Mouse (Mus musculus) stomach, postnatal 0 days (tissue): ENCODE results near the gene C130050O18Rik. TPM values are rescaled to one million over a fixed set of nuclear protein-coding genes. Genes with fewer than 3 reads are reported as not detected.
"Not testable (repeated sequence)": the region's sequence is repeated elsewhere in the genome, so short reads cannot be mapped to it uniquely, and the experiment has no call there.

Experiments
- ATAC-seq: fragments of 200-750 bp; cut with Nextera tagmentation; 2 replicates; pipeline ENCODE4 v1.8.0; 2017; ENCODE audit not compliant: low FRiP score, low TSS enrichment
- DNase-seq: peaks from one replicate; pipeline ENCODE4 v3.0.0-alpha.2; 2016; ENCODE audit warnings: low spot score
- H3K27ac ChIP-seq: fragments of 300-500 bp; sonication (generic); replicated peaks from 2 replicates; pipeline ENCODE4 v1.5.1; 2014; ENCODE audit warnings: mild to moderate bottlenecking, control low read depth
- H3K27me3 ChIP-seq: fragments of 300-500 bp; sonication (generic); 2 replicates; pipeline ENCODE4 v1.6.1; 2014; ENCODE audit warnings: low read length; ENCODE audit not compliant: control insufficient read depth, insufficient read depth
- H3K36me3 ChIP-seq: fragments of 300-500 bp; sonication (generic); 2 replicates; pipeline ENCODE4 v1.6.1; 2014; ENCODE audit warnings: low read length, mixed read lengths; ENCODE audit not compliant: control insufficient read depth, insufficient read depth
- H3K4me1 ChIP-seq: fragments of 300-500 bp; sonication (generic); replicated peaks from 2 replicates; pipeline ENCODE4 v1.6.1; 2014; ENCODE audit warnings: antibody characterized with exemption; ENCODE audit not compliant: control insufficient read depth, insufficient read depth
- H3K4me2 ChIP-seq: fragments of 300-500 bp; sonication (generic); replicated peaks from 2 replicates; pipeline ENCODE4 v1.6.1; 2014; ENCODE audit warnings: low read depth, mild to moderate bottlenecking, control low read depth, moderate library complexity
- H3K4me3 ChIP-seq: fragments of 300-500 bp; sonication (generic); 2 replicates; pipeline ENCODE4 v1.5.1; 2014; ENCODE audit warnings: low read depth, low read length, control low read depth
- H3K9ac ChIP-seq: fragments of 300-500 bp; sonication (generic); 2 replicates; pipeline ENCODE4 v1.6.1; 2014; ENCODE audit warnings: mild to moderate bottlenecking, low read length, control low read depth, mixed read lengths
- H3K9me3 ChIP-seq: fragments of 300-500 bp; sonication (generic); 2 replicates; pipeline ENCODE4 v1.6.1; 2016; ENCODE audit warnings: low read length; ENCODE audit not compliant: control insufficient read depth
- CTCF ChIP-seq: IDR thresholded peaks from 2 replicates; pipeline ENCODE4 v1.5.1; 2016; ENCODE audit warnings: antibody characterized with exemption, low read depth, mild to moderate bottlenecking, moderate library complexity
- EP300 ChIP-seq: optimal IDR thresholded peaks from 2 replicates; pipeline ENCODE3; 2016; ENCODE audit warnings: antibody characterized with exemption
- WGBS: fragments of 180-500 bp; shearing (Covaris S2); extraction: QIAGEN DNeasy Blood & Tissue Kit; methylation state at CpG from one replicate; pipeline ENCODE4 v1.1.7; 2014; 5-methylcytosine and 5-hydroxymethylcytosine counted together
- polyA plus RNA-seq: library from polyadenylated mRNA; unstranded; fragments of >200 nt; fragmentation: Nextera tagmentation; extraction: Ambion mirVana; gene quantifications from 2 replicates; pipeline ENCODE4 v1.2.1, GENCODE M21; 2015

C130050O18Rik gene
- polyA plus RNA-seq, 1 experiment from 2014 or later = 0.46 TPM

- no peaks in the 10 kb centered on the region for H3K36me3 ChIP-seq
- H3K9me3 ChIP-seq = no peaks in the 10 kb centered on the region
- 84% methylated on average over 10 of the region's 10 CpGs for WGBS
- no peak for TF ChIP-seq EP300
- H3K4me2 ChIP-seq = no peak overlapping the region
- 0 out of 2 replicates have a peak overlapping the region, but pooled peaks have one; percentile 4 for H3K9ac ChIP-seq
- peak overlapping the region; percentile 82; the same call in 1 of the 2 replicates for H3K27ac ChIP-seq
- peak; percentile 45 for DNase-seq
- no peak overlapping the region for H3K4me3 ChIP-seq
- peaks cover 9% of the 10 kb centered on the region for H3K4me1 ChIP-seq
- ATAC-seq = no peak
- H3K27me3 ChIP-seq = no peaks in the 10 kb centered on the region
These were observed 17.5 kb upstream of the C130050O18Rik start for GRCm38 (mm10) chr5:139387329-139388194.

GRCm38 (mm10) chr5:139388195-139388570 is 16.9 kb upstream of the C130050O18Rik start:
- no peaks in the 10 kb centered on the region for H3K9me3 ChIP-seq
- H3K4me2 ChIP-seq = no peak overlapping the region
- no peak for DNase-seq
- 56% methylated on average over 4 of the region's 4 CpGs for WGBS
- no peaks in the 10 kb centered on the region for H3K27me3 ChIP-seq
- ATAC-seq = no peak
- peaks cover 9% of the 10 kb centered on the region for H3K4me1 ChIP-seq
- H3K9ac ChIP-seq = 0 out of 2 replicates have a peak overlapping the region, but pooled peaks have one; percentile 4
- no peaks in the 10 kb centered on the region for H3K36me3 ChIP-seq
- TF ChIP-seq EP300 = no peak
- H3K27ac ChIP-seq = peak overlapping the region; percentile 82
- no peak overlapping the region for H3K4me3 ChIP-seq

- Histone ChIP-seq H3K4me3 (no peak overlapping the region), H3K4me2 (no peak overlapping the region; the same call in 1 of the 2 replicates), H3K4me1 (peaks cover 9% of the 10 kb centered on the region), H3K27ac (peak overlapping the region; percentile 82), H3K9me3 (no peaks in the 10 kb centered on the region), H3K27me3 (no peaks in the 10 kb centered on the region), H3K9ac (peak overlapping the region; percentile 41; the same call in 1 of the 2 replicates), H3K36me3 (no peaks in the 10 kb centered on the region)
- TF ChIP-seq CTCF (no peak), EP300 (no peak)
- 64% methylated on average over 17 of the region's 17 CpGs for WGBS
- ATAC-seq (no peak), DNase-seq (no peak)
These were observed 16.1 kb upstream of the C130050O18Rik start for GRCm38 (mm10) chr5:139388694-139389675.

- DNase-seq (peak; percentile 78), ATAC-seq (peak; percentile 76)
- peak overlapping the region; percentile 82 for H3K27ac ChIP-seq
- no peaks in the 10 kb centered on the region for H3K27me3 ChIP-seq
- H3K9ac ChIP-seq = peak overlapping the region; percentile 41; the same call in 1 of the 2 replicates
- no peak overlapping the region for H3K4me3 ChIP-seq
- no peaks in the 10 kb centered on the region for H3K9me3 ChIP-seq
- TF ChIP-seq CTCF = 0 out of 2 replicates have a peak, but pooled peaks have one; percentile 2
- no peak for TF ChIP-seq EP300
- WGBS = 5% methylated on average over 6 of the region's 6 CpGs
- H3K36me3 ChIP-seq = no peaks in the 10 kb centered on the region
- peaks cover 9% of the 10 kb centered on the region for H3K4me1 ChIP-seq
- H3K4me2 ChIP-seq = no peak overlapping the region; the same call in 1 of the 2 replicates
These were observed 15.4 kb upstream of the C130050O18Rik start for GRCm38 (mm10) chr5:139389676-139390061.

GRCm38 (mm10) chr5:139390324-139391119 is 14.6 kb upstream of the C130050O18Rik start:
- not testable (repeated sequence) for H3K9me3 ChIP-seq, H3K4me2 ChIP-seq, H3K4me3 ChIP-seq, ATAC-seq, H3K27ac ChIP-seq, H3K9ac ChIP-seq, H3K4me1 ChIP-seq, DNase-seq, H3K36me3 ChIP-seq, H3K27me3 ChIP-seq
- WGBS = 71% methylated on average over 5 of the region's 5 CpGs
